Mouse (Mus musculus) spleen, postnatal 0 days (tissue): ENCODE results near the gene Bbs10. TPM values are rescaled to one million over a fixed set of nuclear protein-coding genes. Genes with fewer than 3 reads are reported as not detected.

Source experiments
- polyA plus RNA-seq: library from polyadenylated mRNA; unstranded; fragments of >200 nt; fragmentation: Nextera tagmentation; extraction: Ambion mirVana; gene quantifications from 2 replicates; pipeline ENCODE4 v1.2.1, GENCODE M21; 2015

Gene Bbs10
- 1.8 and 1.9 TPM in 2 replicates for polyA plus RNA-seq

GRCm38 (mm10) chr10:111298140-111299098 is at the start of gene Bbs10:
Gene Bbs10, plus strand, starts transcription at chr10:111298679.

Other genes starting within 250 kb of the Bbs10 start
- 14.8 and 18.6 TPM in 2 replicates for gene Osbpl8, start 133.9 kb upstream of the Bbs10 start, polyA plus RNA-seq
- gene Nap1l1, start 174.5 kb downstream of the Bbs10 start, polyA plus RNA-seq: 171 and 179 TPM in 2 replicates
- 2.3 and 2.6 TPM in 2 replicates for gene Phlda1, start 207.6 kb downstream of the Bbs10 start, polyA plus RNA-seq